In genomic region chr2:63183563-63184545, GRCm38 (mm10) we compare ENCODE assay signal across 7 mouse cellular contexts. TPM values are rescaled to one million over a fixed set of nuclear protein-coding genes. Genes with fewer than 3 reads are reported as not detected.
DNase-seq lines count a peak whose midpoint lies in the region; ATAC-seq and TF ChIP-seq lines count a peak whose summit lies in the region.

TSS of gene Kcnh7 (minus strand) at chr2:63184287.

- H3K27me3 ChIP-seq in lung, embryonic 14.5 days (ENCODE audit: insufficient read depth, low read length) = peaks cover 9% of the 10 kb centered on the region; the same call in 1 of the 2 replicates
- H3K27me3 ChIP-seq in embryonic facial prominence, embryonic 11.5 days (ENCODE audit: control insufficient read depth, insufficient read depth, low read length) = peaks cover 8% of the 10 kb centered on the region; the same call in 1 of the 2 replicates
- H3K27me3 ChIP-seq in intestine, embryonic 14.5 days (replicated peaks; ENCODE audit: control insufficient read depth, insufficient read depth, low read length) = peaks cover 22% of the 10 kb centered on the region
- H3K27me3 ChIP-seq in liver, embryonic 12.5 days (replicated peaks) = peaks cover 27% of the 10 kb centered on the region

- peak within 1 kb of the TSS; percentile 36 for H3K4me3 ChIP-seq in lung, embryonic 14.5 days (ENCODE audit: low read depth, low read length)
- H3K4me3 ChIP-seq in embryonic facial prominence, embryonic 11.5 days (ENCODE audit: low read depth, low read length) = peak within 1 kb of the TSS; percentile 41
- H3K4me3 ChIP-seq in intestine, embryonic 14.5 days (ENCODE audit: low read depth, low read length) = peak within 1 kb of the TSS; percentile 38
- H3K4me3 ChIP-seq in liver, embryonic 12.5 days = peak within 1 kb of the TSS; percentile 38

- ATAC-seq in lung, embryonic 14.5 days (ENCODE audit: insufficient read depth) = peak; percentile 35; the same call in 1 of the 2 replicates
- ATAC-seq in embryonic facial prominence, embryonic 11.5 days (replicated peaks; ENCODE audit: insufficient number of reproducible peaks, low FRiP score, low TSS enrichment, low read depth) = peak; percentile 73; the same call in 1 of the 2 replicates
- ATAC-seq in intestine, embryonic 14.5 days (replicated peaks; ENCODE audit: low FRiP score, low TSS enrichment, low read depth) = peak; percentile 53; the same call in 1 of the 2 replicates
- no peak for ATAC-seq in liver, embryonic 12.5 days

- no peaks in the 10 kb centered on the region for H3K9me3 ChIP-seq in lung, embryonic 14.5 days (ENCODE audit: low read depth, low read length)
- H3K9me3 ChIP-seq in embryonic facial prominence, embryonic 11.5 days (replicated peaks; ENCODE audit: control insufficient read depth, low read length) = no peaks in the 10 kb centered on the region
- no peaks in the 10 kb centered on the region for H3K9me3 ChIP-seq in intestine, embryonic 14.5 days (ENCODE audit: control insufficient read depth, low read length)
- H3K9me3 ChIP-seq in liver, embryonic 12.5 days (replicated peaks) = no peaks in the 10 kb centered on the region

- DNase-seq in lung, embryonic 14.5 days = peak; percentile 16
- DNase-seq in lung, postnatal 25 days (ENCODE audit: low spot score) = no peak
- peak; percentile 3 for DNase-seq in embryonic facial prominence, embryonic 11.5 days (ENCODE audit: low spot score)
- DNase-seq in intestine, embryonic 14.5 days (ENCODE audit: low spot score) = peak; percentile 57
- DNase-seq in right cerebral cortex, postnatal 25 days = peak; percentile 55
- DNase-seq in urinary bladder, postnatal 14 days (ENCODE audit: low spot score) = no peak

- H3K36me3 ChIP-seq in lung, embryonic 14.5 days (ENCODE audit: insufficient read depth) = no peaks in the 10 kb centered on the region
- H3K36me3 ChIP-seq in embryonic facial prominence, embryonic 11.5 days (replicated peaks; ENCODE audit: control insufficient read depth, insufficient read depth, low read depth, low read length) = no peaks in the 10 kb centered on the region
- H3K36me3 ChIP-seq in intestine, embryonic 14.5 days (ENCODE audit: control insufficient read depth, insufficient read depth, low read length) = no peaks in the 10 kb centered on the region
- no peaks in the 10 kb centered on the region for H3K36me3 ChIP-seq in liver, embryonic 12.5 days

- H3K9ac ChIP-seq in lung, embryonic 14.5 days = no peak within 1 kb of the TSS
- peak within 1 kb of the TSS; percentile 41; the same call in 1 of the 2 replicates for H3K9ac ChIP-seq in embryonic facial prominence, embryonic 11.5 days (replicated peaks; ENCODE audit: low read length)
- no peak within 1 kb of the TSS for H3K9ac ChIP-seq in intestine, embryonic 14.5 days (ENCODE audit: low read length)
- no peak within 1 kb of the TSS for H3K9ac ChIP-seq in liver, embryonic 12.5 days

- 2% methylated on average over 48 of the region's 49 CpGs for WGBS in lung, embryonic 14.5 days
- under 1% methylated on average over 41 of the region's 49 CpGs for WGBS in embryonic facial prominence, embryonic 11.5 days
- 1% methylated on average over 45 of the region's 49 CpGs for WGBS in intestine, embryonic 14.5 days
- WGBS in liver, embryonic 12.5 days (ENCODE audit: insufficient replicate concordance) = 3% methylated on average over 46 of the region's 49 CpGs

- no peaks in the 10 kb centered on the region for H3K4me1 ChIP-seq in lung, embryonic 14.5 days (ENCODE audit: insufficient read depth)
- H3K4me1 ChIP-seq in embryonic facial prominence, embryonic 11.5 days (ENCODE audit: control insufficient read depth, insufficient read depth, low read length) = no peaks in the 10 kb centered on the region
- peaks cover 3% of the 10 kb centered on the region; the same call in 1 of the 2 replicates for H3K4me1 ChIP-seq in intestine, embryonic 14.5 days (replicated peaks; ENCODE audit: control insufficient read depth, insufficient read depth, low read length)
- H3K4me1 ChIP-seq in liver, embryonic 12.5 days = no peaks in the 10 kb centered on the region

- TF ChIP-seq CTCF in lung, embryonic 14.5 days (IDR thresholded peaks at IDR 0.05; ENCODE audit: low read depth) = no peak

- no peak within 1 kb of the TSS for H3K27ac ChIP-seq in lung, embryonic 14.5 days (ENCODE audit: low read depth)
- no peak within 1 kb of the TSS for H3K27ac ChIP-seq in embryonic facial prominence, embryonic 11.5 days (replicated peaks; ENCODE audit: low read depth, low read length)
- no peak within 1 kb of the TSS for H3K27ac ChIP-seq in intestine, embryonic 14.5 days (ENCODE audit: low read depth)
- H3K27ac ChIP-seq in liver, embryonic 12.5 days = no peak within 1 kb of the TSS

- peak within 1 kb of the TSS; percentile 68 for H3K4me2 ChIP-seq in lung, embryonic 14.5 days
- H3K4me2 ChIP-seq in embryonic facial prominence, embryonic 11.5 days (ENCODE audit: low read depth, low read length) = peak within 1 kb of the TSS; percentile 93
- H3K4me2 ChIP-seq in intestine, embryonic 14.5 days (ENCODE audit: low read length) = peak within 1 kb of the TSS; percentile 71
- peak within 1 kb of the TSS; percentile 62 for H3K4me2 ChIP-seq in liver, embryonic 12.5 days

RNA-seq across cellular contexts. Expression of gene Kcnh7, which starts in this region (rescaled TPM):
- polyA plus RNA-seq in lung, embryonic 14.5 days (2014; fragmentation: Nextera tagmentation; extraction: Ambion mirVana) = 0.13 and 0.22 TPM in 2 replicates
- 0.22 and 0.38 TPM in 2 replicates for polyA plus RNA-seq in embryonic facial prominence, embryonic 11.5 days (2014; fragmentation: Nextera tagmentation; extraction: Ambion mirVana)
- polyA plus RNA-seq in intestine, embryonic 14.5 days (2014; fragmentation: Nextera tagmentation; extraction: Ambion mirVana) = 0.44 and 0.66 TPM in 2 replicates
- polyA plus RNA-seq in liver, embryonic 12.5 days (2016; fragmentation: Nextera tagmentation; extraction: Ambion mirVana) = 0.05 and 0.08 TPM in 2 replicates

Comparison
In these comparisons a context has a peak if more than half of its experiments do, and no peak if none do; other contexts are left out.
1. Peak in DNase-seq, ATAC-seq, H3K4me3 ChIP-seq and H3K4me2 ChIP-seq in lung, embryonic 14.5 days; RNA of the gene not detected or under 1 TPM.
2. Peak in DNase-seq, ATAC-seq, H3K4me3 ChIP-seq, H3K9ac ChIP-seq and H3K4me2 ChIP-seq in embryonic facial prominence, embryonic 11.5 days; RNA of the gene not detected or under 1 TPM.
3. Peak in DNase-seq, ATAC-seq, H3K4me3 ChIP-seq and H3K4me2 ChIP-seq in intestine, embryonic 14.5 days; RNA of the gene not detected or under 1 TPM.